In the genomic region with DNA sequence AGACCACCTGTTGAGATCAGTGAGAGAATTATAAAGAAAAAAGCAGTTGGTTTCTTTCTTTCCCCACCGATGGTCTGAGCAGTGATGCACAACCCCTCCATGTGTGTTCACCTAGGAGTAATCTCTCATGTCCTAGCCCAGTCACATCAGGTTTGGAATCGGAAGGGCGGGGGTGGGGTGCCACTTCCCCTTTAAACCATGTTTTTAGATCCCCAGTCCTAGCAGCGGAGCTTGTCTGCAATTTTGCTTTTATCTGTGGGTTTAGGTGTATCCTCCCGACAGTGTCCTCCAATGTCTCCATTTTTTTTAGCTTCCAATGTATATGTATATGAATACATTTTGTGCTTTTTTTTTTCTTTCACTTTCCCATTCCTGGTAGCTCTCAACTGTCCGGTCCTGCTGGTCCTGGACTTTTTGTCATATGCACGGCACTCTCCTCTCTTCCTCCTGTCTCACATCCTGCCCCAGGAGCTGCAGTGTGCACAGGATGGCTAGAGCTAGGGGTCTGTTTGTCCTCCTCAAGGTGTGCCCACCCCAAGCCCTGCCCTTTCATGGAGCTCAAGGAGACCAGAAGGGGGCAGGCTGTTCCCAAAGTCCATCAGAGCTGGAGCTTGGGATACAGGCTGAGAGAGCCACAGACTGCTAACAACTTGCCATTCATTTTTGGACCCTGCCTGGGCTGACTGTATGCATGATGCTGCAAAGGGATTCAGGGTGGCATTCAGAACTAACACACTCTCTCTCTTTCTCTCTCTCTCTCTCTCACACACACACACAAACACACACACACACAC, we compare ENCODE assay signal across 9 mouse cellular contexts. TPM values are rescaled to one million over a fixed set of nuclear protein-coding genes. Genes with fewer than 3 reads are reported as not detected.
DNase-seq lines count a peak whose midpoint lies in the region; ATAC-seq and TF ChIP-seq lines count a peak whose summit lies in the region.
"Had no signal": no experiment of that assay in that cellular context is flagged by ENCODE, and none has a peak within 500 bp of the region (broad histone marks: within the 10 kb centered on the region; RNA-seq: fewer than 3 reads in every experiment).

No protein-coding gene starts in this region.

- H3K27ac ChIP-seq in spleen, adult 2 months (ENCODE audit: insufficient read depth, low read length), result no peak overlapping the region
- no peak overlapping the region for H3K27ac ChIP-seq in kidney, postnatal 0 days
- no peak overlapping the region for H3K27ac ChIP-seq in lung, embryonic 15.5 days

- no peak for DNase-seq in spleen, adult 2 months (ENCODE audit: low read depth in 1 of 2, low spot score in 2 of 2)
- DNase-seq in spleen, postnatal 14 days (ENCODE audit: low spot score in 2 of 2), result no peak
- peak; percentile 74 for DNase-seq in embryo, embryonic 10.5 days (ENCODE audit: low spot score)
- DNase-seq in heart, adult 8-10 months (ENCODE audit: low spot score), result peak; percentile 44
- peak; percentile 62 for DNase-seq in kidney, postnatal 0 days (ENCODE audit: low spot score)
- peak; percentile 74 for DNase-seq in right cerebral cortex, adult 18-20 months
- no peak for DNase-seq in thymus, postnatal 0 days (ENCODE audit: low spot score)

- no peaks in the 10 kb centered on the region for H3K27me3 ChIP-seq in spleen, adult 2 months (ENCODE audit: control insufficient read depth, insufficient read depth, low read length)
- no peaks in the 10 kb centered on the region for H3K27me3 ChIP-seq in kidney, postnatal 0 days (ENCODE audit: insufficient read depth, low read length)
- H3K27me3 ChIP-seq in lung, embryonic 15.5 days, result peaks cover 8% of the 10 kb centered on the region; the same call in 1 of the 2 replicates

- H3K4me1 ChIP-seq in spleen, adult 2 months (ENCODE audit: control insufficient read depth, insufficient read depth, insufficient read length), result peaks cover 12% of the 10 kb centered on the region; the same call in 1 of the 2 replicates
- peaks cover 12% of the 10 kb centered on the region for H3K4me1 ChIP-seq in kidney, postnatal 0 days (replicated peaks; ENCODE audit: insufficient read depth, low read length)
- H3K4me1 ChIP-seq in lung, embryonic 15.5 days, result peaks cover 19% of the 10 kb centered on the region

- TF ChIP-seq POLR2A in spleen, adult 2 months (IDR thresholded peaks at IDR 0.05; ENCODE audit: low read depth, low read length), result no peak

- no peaks in the 10 kb centered on the region for H3K9me3 ChIP-seq in kidney, postnatal 0 days (replicated peaks; ENCODE audit: low read length)
- H3K9me3 ChIP-seq in lung, embryonic 15.5 days, result no peaks in the 10 kb centered on the region

- no peak for ATAC-seq in kidney, postnatal 0 days (replicated peaks; ENCODE audit: low FRiP score, low read depth)
- no peak for ATAC-seq in lung, embryonic 15.5 days (ENCODE audit: borderline replicate concordance, extremely low read depth, low FRiP score, low TSS enrichment)

- WGBS in spleen, adult 2 months, result 14% methylated on average over 7 of the region's 7 CpGs
- 61% methylated on average over 7 of the region's 7 CpGs for WGBS in kidney, postnatal 0 days
- 63% methylated on average over 7 of the region's 7 CpGs for WGBS in lung, embryonic 15.5 days

- H3K4me2 ChIP-seq in kidney, postnatal 0 days (ENCODE audit: low read length), result peak overlapping the region; percentile 91; the same call in 1 of the 2 replicates
- peak overlapping the region; percentile 84; the same call in 1 of the 2 replicates for H3K4me2 ChIP-seq in lung, embryonic 15.5 days

- H3K9ac ChIP-seq in kidney, postnatal 0 days (ENCODE audit: low read depth, low read length), result no peak overlapping the region
- H3K9ac ChIP-seq in lung, embryonic 15.5 days, result no peak overlapping the region

- H3K36me3 ChIP-seq in spleen, adult 2 months (ENCODE audit: control insufficient read depth, insufficient read depth, low read length), result no peaks in the 10 kb centered on the region; the same call in 1 of the 2 replicates
- 0 out of 2 replicates have a peak, but pooled peaks cover 4% of the 10 kb centered on the region for H3K36me3 ChIP-seq in kidney, postnatal 0 days (ENCODE audit: insufficient read depth, low read length)
- no peaks in the 10 kb centered on the region for H3K36me3 ChIP-seq in lung, embryonic 15.5 days

- TF ChIP-seq CTCF in spleen, adult 2 months (IDR thresholded peaks at IDR 0.05; ENCODE audit: extremely low read depth, insufficient read depth, insufficient read length, insufficient replicate concordance), result no peak
- TF ChIP-seq CTCF in kidney, postnatal 0 days (IDR thresholded peaks at IDR 0.05; ENCODE audit: low read depth), result peak; percentile 75

- H3K4me3 ChIP-seq in spleen, adult 2 months (ENCODE audit: extremely low read depth, insufficient read depth, insufficient read length), result peak overlapping the region; percentile 7; the same call in 1 of the 2 replicates
- H3K4me3 ChIP-seq in kidney, postnatal 0 days (replicated peaks; ENCODE audit: low read depth, low read length), result peak overlapping the region; percentile 87; the same call in 1 of the 2 replicates
- no peak overlapping the region for H3K4me3 ChIP-seq in lung, embryonic 15.5 days
- H3K4me3 ChIP-seq: erythroblast, embryonic 14.5 days had no signal

RNA-seq across cellular contexts. Expression of a gene that starts 2.6 kb away (rescaled TPM):
- polyA plus RNA-seq in spleen, adult 2 months (2012; rRNA removed), result 7.8 and 8.6 TPM in 2 replicates
- total RNA-seq in heart, adult 8-10 months (2022), result 1 to 10 TPM; 1.6 to 2.3 (median 2.1) TPM
- 1.6 and 1.7 TPM in 2 replicates for polyA plus RNA-seq in kidney, postnatal 0 days (2015; fragmentation: Nextera tagmentation; extraction: Ambion mirVana)
- 0.81 and 1.0 TPM in 2 replicates for polyA plus RNA-seq in lung, embryonic 15.5 days (2015; fragmentation: Nextera tagmentation; extraction: Ambion mirVana)
- 0.92 and 1.1 TPM in 2 replicates for polyA plus RNA-seq in thymus, postnatal 0 days (2015; fragmentation: Nextera tagmentation; extraction: Ambion mirVana)

Comparison
In these comparisons a context has a peak if more than half of its experiments do, and no peak if none do; other contexts are left out.
1. DNase-seq: peak in embryo, embryonic 10.5 days (single experiment), heart, adult 8-10 months (single experiment), kidney, postnatal 0 days (single experiment) and right cerebral cortex, adult 18-20 months (single experiment); none in spleen, adult 2 months (0 of 2), spleen, postnatal 14 days (0 of 2) and thymus, postnatal 0 days (single experiment).